Mouse (Mus musculus) testis, adult 2 months (tissue): ENCODE data around the gene Dpagt1.

Experiments used
- CTCF ChIP-seq: fragments of 200-500 bp; IDR thresholded peaks from 2 replicates; pipeline ENCODE4 v1.5.1; 2012; ENCODE audit warnings: low read depth, mild to moderate bottlenecking, inconsistent platforms, low read length, moderate library complexity; ENCODE audit not compliant: control insufficient read depth, insufficient read depth, insufficient replicate concordance
- POLR2A ChIP-seq: fragments of 200-500 bp; IDR thresholded peaks from 2 replicates; pipeline ENCODE4 v1.6.1; 2012; ENCODE audit warnings: low read depth, mild to moderate bottlenecking, inconsistent platforms, low read length, moderate library complexity; ENCODE audit not compliant: control insufficient read depth

DNA sequence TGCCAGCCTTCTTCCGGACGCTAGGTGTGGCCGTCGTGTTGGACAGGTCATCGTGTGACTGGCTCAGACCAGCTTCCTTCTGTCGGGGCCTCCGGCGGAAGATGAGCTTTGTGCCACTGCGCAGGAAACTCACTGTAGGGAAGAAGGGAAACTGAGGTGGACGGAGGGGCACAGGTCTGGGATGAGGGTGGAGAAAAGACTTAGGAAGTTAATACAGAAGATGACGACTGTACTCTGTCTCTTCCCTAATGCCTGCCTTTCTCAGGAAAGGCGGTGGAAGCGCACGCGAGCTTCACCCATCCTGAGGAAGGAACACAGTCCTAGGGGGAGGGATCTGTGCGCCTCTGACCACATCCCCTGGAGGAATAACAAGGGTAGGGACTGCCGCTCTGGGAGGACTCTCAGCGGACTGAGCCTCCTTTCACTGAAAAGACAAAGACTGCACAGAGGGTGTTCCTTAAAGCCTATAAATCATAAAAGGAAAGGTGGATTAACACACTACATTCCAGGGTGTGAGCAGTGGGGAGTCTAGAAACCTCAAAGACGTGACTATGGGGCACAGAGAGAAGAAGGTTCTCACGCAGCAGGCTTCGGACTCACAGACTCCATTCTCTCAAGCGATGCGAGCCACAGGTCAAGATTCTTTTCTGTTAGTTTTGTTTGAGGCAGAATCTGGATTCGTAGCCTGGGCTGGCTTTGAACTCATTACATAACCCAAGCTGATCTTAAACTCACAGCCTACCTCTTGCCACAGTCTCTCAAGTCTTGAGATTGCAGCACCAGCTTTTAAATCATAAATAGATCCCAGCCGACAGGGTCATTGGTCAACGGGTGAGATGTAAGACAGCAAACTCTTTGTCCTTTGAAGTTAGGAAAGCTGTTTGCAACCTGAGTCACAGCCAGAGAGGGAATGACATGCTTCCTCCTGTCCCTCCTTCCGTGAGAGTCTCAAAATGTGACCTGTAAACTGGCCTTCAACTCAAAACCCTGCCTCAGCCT is 14.4 kb upstream of the Dpagt1 start:
- TF ChIP-seq CTCF: no peak
- no peak for TF ChIP-seq POLR2A
